Mouse (Mus musculus): ENCODE data around the gene Sec14l4. TPM values are rescaled to one million over a fixed set of nuclear protein-coding genes. Genes with fewer than 3 reads are reported as not detected.
"Not testable (repeated sequence)": the region's sequence is repeated elsewhere in the genome, so short reads cannot be mapped to it uniquely, and the experiment has no call there.

Sec14l4 gene
- polyA plus RNA-seq, 1 experiment from 2014 or later: not detected

GRCm38 (mm10) chr11:3997978-3998720 lies 33.1 kb upstream of the Sec14l4 start:
- H3K4me3 ChIP-seq: peak overlapping the region; percentile 33
- peaks cover 12% of the 10 kb centered on the region; the same call in 1 of the 2 replicates for H3K4me1 ChIP-seq (replicated peaks)
- no peaks in the 10 kb centered on the region for H3K36me3 ChIP-seq
- no peak for ATAC-seq (ENCODE audit: low read depth)
- H3K27me3 ChIP-seq: peaks cover 50% of the 10 kb centered on the region
- H3K9ac ChIP-seq: peak overlapping the region; percentile 22; the same call in 1 of the 2 replicates
- H3K9me3 ChIP-seq: no peaks in the 10 kb centered on the region
- no peak overlapping the region for H3K27ac ChIP-seq (replicated peaks)
- peak overlapping the region; percentile 54 for H3K4me2 ChIP-seq
- 7% methylated on average over 66 of the region's 66 CpGs for WGBS

DNA sequence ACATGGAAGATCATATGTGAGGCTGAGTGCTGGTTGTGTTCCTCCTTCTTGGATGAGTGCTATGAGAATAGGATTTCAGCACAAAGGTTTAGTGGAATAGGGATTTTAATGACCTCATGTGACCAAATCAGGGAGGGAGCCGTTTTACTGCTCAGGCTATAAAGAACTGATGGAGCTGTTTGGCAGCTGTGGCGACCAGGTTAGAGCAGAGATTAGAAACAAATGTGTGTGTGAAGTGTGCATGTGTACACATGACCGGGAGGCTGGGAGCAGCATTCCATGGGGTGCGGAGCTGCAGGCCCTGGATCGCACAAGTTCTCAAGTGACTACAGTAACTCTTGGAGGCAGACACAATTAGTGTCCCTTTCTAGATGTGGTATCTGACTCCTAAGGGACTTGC lies 31.7 kb upstream of the Sec14l4 start:
- peaks cover 50% of the 10 kb centered on the region for H3K27me3 ChIP-seq
- H3K9me3 ChIP-seq: no peaks in the 10 kb centered on the region
- 48% methylated on average over 5 of the region's 5 CpGs for WGBS
- H3K27ac ChIP-seq (replicated peaks): no peak overlapping the region
- H3K4me3 ChIP-seq: no peak overlapping the region
- no peaks in the 10 kb centered on the region for H3K36me3 ChIP-seq
- H3K9ac ChIP-seq: no peak overlapping the region
- peaks cover 12% of the 10 kb centered on the region; the same call in 1 of the 2 replicates for H3K4me1 ChIP-seq (replicated peaks)
- ATAC-seq (ENCODE audit: low read depth): no peak
- H3K4me2 ChIP-seq: no peak overlapping the region

- Histone ChIP-seq H3K27me3 (peaks cover 44% of the 10 kb centered on the region), H3K4me1 (replicated peaks) (peaks cover 12% of the 10 kb centered on the region; the same call in 1 of the 2 replicates), H3K4me2 (no peak overlapping the region), H3K36me3 (no peaks in the 10 kb centered on the region), H3K9ac (no peak overlapping the region), H3K4me3 (no peak overlapping the region), H3K9me3 (no peaks in the 10 kb centered on the region), H3K27ac (replicated peaks) (no peak overlapping the region)
- no peak for ATAC-seq (ENCODE audit: low read depth)
- 11% methylated on average over 5 of the region's 5 CpGs for WGBS
Observed at GRCm38 (mm10) chr11:4001603-4002002, 29.7 kb upstream of the Sec14l4 start.

DNA sequence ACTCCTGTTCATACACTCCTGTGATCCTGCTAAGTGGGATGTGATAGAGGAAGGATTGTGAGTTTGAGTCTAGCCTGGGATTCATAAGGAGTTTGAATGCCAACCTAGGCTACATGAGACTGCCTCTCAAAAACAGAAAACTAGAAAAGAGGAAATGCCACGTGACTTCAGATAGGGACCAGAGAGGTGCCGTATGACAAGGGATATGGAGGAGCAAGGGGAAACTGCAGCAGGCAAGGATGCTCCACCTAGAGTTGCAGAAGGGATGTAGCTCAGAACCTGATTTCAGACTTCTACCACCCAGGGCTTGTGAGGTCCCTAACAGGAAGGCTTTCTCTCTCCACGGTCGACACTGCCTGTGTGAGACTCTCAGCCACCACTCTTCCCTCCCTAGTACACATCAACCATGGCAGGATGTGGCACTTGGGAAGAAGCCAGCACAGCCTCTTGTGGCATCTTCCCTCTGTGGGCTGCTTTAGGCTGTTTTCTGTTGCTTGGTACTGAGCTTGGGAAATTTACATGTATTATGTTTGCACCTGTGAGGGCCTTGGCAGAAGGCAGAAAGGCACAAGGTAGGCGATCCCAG lies 25.9 kb upstream of the Sec14l4 start:
- ATAC-seq (ENCODE audit: low read depth): no peak
- no peaks in the 10 kb centered on the region for H3K36me3 ChIP-seq
- H3K4me2 ChIP-seq: no peak overlapping the region
- no peak overlapping the region for H3K4me3 ChIP-seq
- H3K27me3 ChIP-seq: peaks cover 7% of the 10 kb centered on the region
- no peak overlapping the region for H3K27ac ChIP-seq (replicated peaks)
- H3K9ac ChIP-seq: no peak overlapping the region
- no peaks in the 10 kb centered on the region for H3K9me3 ChIP-seq
- WGBS: 71% methylated on average over 5 of the region's 5 CpGs
- H3K4me1 ChIP-seq (replicated peaks): no peaks in the 10 kb centered on the region

DNA sequence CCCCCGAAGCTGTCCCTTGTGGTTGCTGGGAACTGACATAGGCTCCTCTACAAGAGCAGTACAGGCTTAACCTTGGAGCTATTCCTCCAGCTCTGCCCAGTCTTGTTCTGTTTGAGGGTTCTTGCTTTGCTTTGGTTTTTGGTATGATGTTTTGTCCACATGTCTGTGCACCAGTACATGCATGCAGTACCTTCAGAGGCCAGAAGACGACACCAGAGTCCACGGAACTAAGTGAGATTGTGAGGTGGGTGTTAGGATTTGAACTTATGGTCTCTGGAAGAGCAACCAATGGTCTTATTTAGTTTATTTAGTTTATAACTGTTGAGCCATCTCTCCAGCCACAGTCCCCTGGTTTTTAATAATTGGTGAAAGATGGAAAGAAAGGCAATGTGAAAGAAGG lies 24.8 kb upstream of the Sec14l4 start:
- no peak for ATAC-seq (ENCODE audit: low read depth)
- WGBS: 92% methylated on average over 3 of the region's 3 CpGs
- no peaks in the 10 kb centered on the region for H3K36me3 ChIP-seq

DNA sequence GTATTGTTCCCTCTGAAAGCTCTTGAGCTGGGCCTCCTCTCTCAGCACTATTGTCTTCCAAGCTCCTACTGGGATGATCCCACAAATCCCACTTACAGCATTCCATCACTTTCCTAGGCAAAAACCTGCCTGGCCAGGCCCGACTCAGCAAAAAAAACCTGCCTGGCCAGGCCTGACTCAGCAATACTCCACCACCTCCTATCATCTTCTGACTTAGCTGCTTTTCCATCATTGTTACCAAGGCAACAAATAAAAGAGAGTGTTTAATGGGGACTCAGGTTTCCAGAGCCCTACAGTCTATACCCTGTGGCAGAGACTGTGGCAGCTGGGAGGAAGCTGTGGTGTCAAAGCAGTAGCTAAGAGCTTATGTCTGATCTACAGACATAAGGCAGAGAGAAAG lies 18.6 kb upstream of the Sec14l4 start:
- Histone ChIP-seq H3K36me3 (no peaks in the 10 kb centered on the region), H3K27ac (replicated peaks) (no peak overlapping the region), H3K27me3 (no peaks in the 10 kb centered on the region), H3K9me3 (peaks cover 11% of the 10 kb centered on the region; the same call in 1 of the 2 replicates), H3K4me2 (no peak overlapping the region), H3K9ac (no peak overlapping the region), H3K4me1 (replicated peaks) (no peaks in the 10 kb centered on the region), H3K4me3 (no peak overlapping the region)
- WGBS: 88% methylated on average over 1 of the region's 1 CpGs
- no peak for ATAC-seq (ENCODE audit: low read depth)

More for the DNA sequence above, 24.8 kb upstream of the Sec14l4 start:
- Histone ChIP-seq H3K9me3 (no peaks in the 10 kb centered on the region), H3K9ac (no peak overlapping the region), H3K4me2 (no peak overlapping the region), H3K27ac (replicated peaks) (no peak overlapping the region), H3K4me1 (replicated peaks) (no peaks in the 10 kb centered on the region), H3K27me3 (no peaks in the 10 kb centered on the region), H3K4me3 (no peak overlapping the region)

DNA sequence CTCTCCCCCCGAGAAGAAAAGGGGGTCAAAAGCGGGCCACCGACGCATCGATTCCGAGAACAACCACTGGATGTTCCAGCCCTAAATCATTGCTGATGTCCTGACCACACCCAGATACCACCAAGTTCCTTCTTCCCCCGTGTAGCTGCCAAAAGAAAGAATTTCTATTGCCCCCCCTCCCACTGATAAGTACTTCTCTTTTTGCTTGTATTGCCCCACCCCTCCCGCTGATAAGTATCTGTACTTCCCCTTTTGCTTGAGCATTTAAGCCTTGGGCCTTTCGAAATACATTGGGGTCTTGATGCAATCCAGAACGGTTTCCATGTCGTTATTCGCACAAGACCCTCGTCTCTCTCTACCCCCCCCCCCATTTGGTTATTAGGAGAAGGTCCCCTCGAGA lies 15.5 kb upstream of the Sec14l4 start:
- not testable (repeated sequence) for H3K27me3 ChIP-seq; ATAC-seq (ENCODE audit: low read depth); H3K4me3 ChIP-seq; H3K4me2 ChIP-seq; H3K4me1 ChIP-seq (replicated peaks); H3K36me3 ChIP-seq; H3K9ac ChIP-seq; H3K27ac ChIP-seq (replicated peaks)
- H3K9me3 ChIP-seq: peaks cover 11% of the 10 kb centered on the region; the same call in 1 of the 2 replicates
- WGBS: 86% methylated on average over 14 of the region's 14 CpGs

DNA sequence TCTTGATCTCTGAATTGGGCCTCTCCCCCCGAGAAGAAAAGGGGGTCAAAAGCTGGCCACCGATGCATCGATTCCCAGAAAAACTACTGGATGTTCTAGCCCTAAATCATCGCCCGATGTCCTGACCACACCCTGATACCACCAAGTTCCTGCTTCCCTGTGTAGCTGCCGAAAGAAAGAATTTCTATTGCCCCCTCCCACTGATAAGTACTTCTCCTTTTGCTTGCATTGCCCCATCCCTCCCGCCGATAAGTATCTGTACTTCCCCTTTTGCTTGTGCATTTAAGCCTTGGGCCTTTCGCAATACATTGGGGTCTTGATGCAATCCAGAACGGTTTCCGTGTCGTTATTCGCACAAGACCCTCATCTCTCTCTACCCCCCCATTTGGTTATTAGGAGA lies 9.2 kb upstream of the Sec14l4 start:
- H3K4me1 ChIP-seq (replicated peaks): not testable (repeated sequence)

DNA sequence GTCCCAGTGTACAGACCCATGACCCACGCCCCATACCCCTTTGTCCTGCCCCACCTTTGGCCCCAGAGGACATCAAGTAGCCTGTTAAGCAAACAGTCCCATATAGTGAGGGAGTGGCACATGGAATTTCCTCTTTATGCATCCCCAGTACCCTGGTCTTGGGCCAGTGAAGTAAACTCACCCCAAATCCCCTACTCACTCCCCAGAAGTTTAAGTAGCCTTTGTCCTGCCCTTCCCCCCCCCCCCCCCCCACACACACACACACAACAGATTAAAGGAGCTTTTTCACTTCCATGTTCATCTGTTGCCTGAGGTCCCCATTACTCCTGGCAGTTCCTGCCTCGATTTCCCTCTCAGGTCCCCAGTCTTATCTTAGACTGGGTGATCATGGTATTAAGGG lies 7.9 kb upstream of the Sec14l4 start:
- ATAC-seq (ENCODE audit: low read depth): no peak
- Histone ChIP-seq H3K27me3 (no peaks in the 10 kb centered on the region), H3K27ac (replicated peaks) (no peak overlapping the region)

More for the DNA sequence above, 9.2 kb upstream of the Sec14l4 start:
- not testable (repeated sequence) for H3K27ac ChIP-seq (replicated peaks); H3K36me3 ChIP-seq; H3K27me3 ChIP-seq; ATAC-seq (ENCODE audit: low read depth); H3K9ac ChIP-seq; H3K4me3 ChIP-seq; H3K4me2 ChIP-seq; H3K9me3 ChIP-seq
- WGBS: 89% methylated on average over 13 of the region's 13 CpGs

DNA sequence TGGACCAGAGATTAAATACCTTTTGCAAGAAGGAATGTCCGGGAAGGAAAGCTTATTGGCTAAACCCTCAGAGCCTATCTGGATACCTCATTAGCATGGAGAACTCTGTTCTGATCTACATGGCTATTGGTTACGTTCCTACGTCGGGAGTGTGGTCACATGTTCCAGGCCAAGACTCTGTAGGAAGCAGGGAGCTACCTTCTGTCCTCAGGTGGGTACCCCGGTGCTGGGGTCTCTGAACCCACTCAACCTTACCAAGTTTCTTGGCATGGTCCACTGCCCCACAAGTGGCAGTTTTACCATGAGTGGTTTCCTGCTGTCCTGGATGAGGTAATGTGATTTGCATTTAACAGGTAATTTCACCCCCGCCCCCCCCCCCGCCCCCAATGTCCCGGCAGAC lies 4.2 kb upstream of the Sec14l4 start:
- Histone ChIP-seq H3K4me3 (no peak overlapping the region), H3K9me3 (no peaks in the 10 kb centered on the region), H3K27ac (replicated peaks) (no peak overlapping the region), H3K27me3 (no peaks in the 10 kb centered on the region; the same call in 1 of the 2 replicates), H3K36me3 (no peaks in the 10 kb centered on the region), H3K4me2 (no peak overlapping the region), H3K4me1 (replicated peaks) (no peaks in the 10 kb centered on the region), H3K9ac (no peak overlapping the region)
- ATAC-seq (ENCODE audit: low read depth): no peak
- 74% methylated on average over 8 of the region's 8 CpGs for WGBS

More for the DNA sequence above, 7.9 kb upstream of the Sec14l4 start:
- Histone ChIP-seq H3K9me3 (no peaks in the 10 kb centered on the region), H3K4me1 (replicated peaks) (no peaks in the 10 kb centered on the region), H3K4me2 (no peak overlapping the region), H3K36me3 (no peaks in the 10 kb centered on the region), H3K9ac (no peak overlapping the region), H3K4me3 (no peak overlapping the region)
- 74% methylated on average over 2 of the region's 2 CpGs for WGBS

DNA sequence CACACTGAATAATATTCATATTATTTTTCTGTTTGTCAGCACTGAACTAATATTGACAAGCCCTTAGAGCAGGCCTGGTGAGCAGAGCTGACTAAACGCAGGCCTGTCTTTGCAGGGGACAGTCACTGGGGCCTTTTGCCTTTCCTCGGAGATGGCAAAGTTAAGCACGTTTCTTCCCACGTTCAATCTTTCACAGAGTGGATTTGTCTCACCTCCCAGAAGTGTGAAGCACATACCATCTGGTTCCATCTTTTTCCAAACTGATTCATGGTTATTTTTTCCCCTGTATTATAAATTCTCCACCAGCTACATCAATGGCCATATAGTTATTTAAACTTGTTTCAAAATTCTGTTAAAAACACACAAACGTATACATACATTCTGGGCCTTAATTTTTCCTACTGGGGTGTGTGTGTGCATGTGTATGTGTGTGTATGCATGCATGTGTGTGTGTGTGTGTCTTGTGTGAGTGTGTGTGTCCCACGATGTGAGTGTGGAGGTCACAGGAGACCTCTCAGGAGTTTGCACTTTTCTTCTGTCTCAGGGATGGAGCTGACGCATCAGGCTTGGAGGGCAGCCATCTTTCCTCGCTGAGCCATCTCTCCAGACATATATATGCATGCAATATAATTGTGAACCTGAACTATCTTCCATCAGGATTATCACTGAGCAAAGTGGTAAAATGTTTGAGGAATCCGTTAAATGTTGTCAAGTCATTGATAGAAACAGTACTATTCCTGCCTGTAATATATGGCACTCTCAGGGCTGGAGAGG lies 3.5 kb upstream of the Sec14l4 start:
- ATAC-seq (ENCODE audit: low read depth): no peak
- Histone ChIP-seq H3K9me3 (no peaks in the 10 kb centered on the region), H3K27me3 (no peaks in the 10 kb centered on the region; the same call in 1 of the 2 replicates), H3K27ac (replicated peaks) (no peak overlapping the region), H3K4me2 (no peak overlapping the region), H3K4me1 (replicated peaks) (no peaks in the 10 kb centered on the region), H3K9ac (no peak overlapping the region), H3K4me3 (no peak overlapping the region), H3K36me3 (no peaks in the 10 kb centered on the region)
- WGBS: 81% methylated on average over 9 of the region's 9 CpGs

DNA sequence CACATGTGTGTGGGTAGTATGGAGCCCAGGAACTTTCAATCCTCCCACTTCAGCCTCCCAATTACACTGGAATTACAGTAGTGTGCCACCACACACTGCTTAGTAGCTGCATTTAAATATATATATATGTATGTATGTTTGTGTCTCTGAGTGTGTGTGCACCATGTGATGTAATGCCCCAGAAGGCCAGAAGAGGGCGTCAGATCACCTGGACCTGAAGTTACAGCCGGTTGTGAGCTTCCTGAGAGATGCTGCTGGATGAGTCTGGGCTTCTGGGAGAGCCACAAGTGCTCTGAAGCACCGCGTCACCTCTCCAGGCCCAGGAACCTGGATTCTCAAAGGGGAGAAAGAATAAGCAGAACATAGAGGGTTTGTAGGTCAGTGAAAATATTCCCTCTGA lies 1.9 kb upstream of the Sec14l4 start:
- Histone ChIP-seq H3K9ac (no peak overlapping the region), H3K4me1 (replicated peaks) (no peaks in the 10 kb centered on the region), H3K4me2 (no peak overlapping the region), H3K27ac (replicated peaks) (no peak overlapping the region), H3K9me3 (no peaks in the 10 kb centered on the region), H3K36me3 (no peaks in the 10 kb centered on the region), H3K4me3 (no peak overlapping the region), H3K27me3 (no peaks in the 10 kb centered on the region; the same call in 1 of the 2 replicates)
- ATAC-seq (ENCODE audit: low read depth): no peak
- WGBS: 71% methylated on average over 4 of the region's 4 CpGs
